Mouse (Mus musculus): ENCODE results near the gene Tmem200c.
A peak's percentile ranks its signal among the peaks of the same experiment; 100 is the strongest.

Gene Tmem200c

GRCm38 (mm10) chr17:68826323-68826722 lies at the start of gene Tmem200c:
Gene Tmem200c, plus strand, starts transcription at chr17:68826623.
- no peak for DNase-seq (ENCODE audit: low spot score in 2 of 2)

GRCm38 (mm10) chr17:68793741-68794140 lies 32.7 kb upstream of the Tmem200c start:
- no peak for DNase-seq (ENCODE audit: low spot score in 2 of 2)

GRCm38 (mm10) chr17:68836655-68837012 lies 10.2 kb downstream of the Tmem200c start:
- no peak for DNase-seq (ENCODE audit: low spot score in 2 of 2)

GRCm38 (mm10) chr17:68837013-68837858 lies 10.8 kb downstream of the Tmem200c start:
- DNase-seq (ENCODE audit: low spot score in 2 of 2): no peak

- DNase-seq (ENCODE audit: low spot score in 2 of 2): no peak
Measured at GRCm38 (mm10) chr17:68837859-68838194, 11.4 kb downstream of the Tmem200c start.

GRCm38 (mm10) chr17:68839888-68840571 lies 13.6 kb downstream of the Tmem200c start:
- DNase-seq (ENCODE audit: low spot score in 2 of 2): no peak

GRCm38 (mm10) chr17:68840572-68840939 lies 14.1 kb downstream of the Tmem200c start:
- no peak for DNase-seq (ENCODE audit: low spot score in 2 of 2)

- DNase-seq (ENCODE audit: low spot score in 2 of 2): peak; percentile 41 to 70
Measured at GRCm38 (mm10) chr17:68841097-68841891, 14.9 kb downstream of the Tmem200c start.

GRCm38 (mm10) chr17:68841892-68842252 lies 15.4 kb downstream of the Tmem200c start:
- DNase-seq (ENCODE audit: low spot score in 2 of 2): no peak

GRCm38 (mm10) chr17:68845931-68846330 lies 19.5 kb downstream of the Tmem200c start:
- no peak for DNase-seq (ENCODE audit: low spot score in 2 of 2)

- DNase-seq (ENCODE audit: low spot score in 2 of 2): no peak
Measured at GRCm38 (mm10) chr17:68848739-68849138, 22.3 kb downstream of the Tmem200c start.

GRCm38 (mm10) chr17:68852171-68852966 lies 25.9 kb downstream of the Tmem200c start:
- DNase-seq (ENCODE audit: low spot score in 2 of 2): no peak

- no peak for DNase-seq (ENCODE audit: low spot score in 2 of 2)
Measured at GRCm38 (mm10) chr17:68864175-68864574, 37.8 kb downstream of the Tmem200c start.

GRCm38 (mm10) chr17:68868439-68868838 lies 42.0 kb downstream of the Tmem200c start:
- DNase-seq (ENCODE audit: low spot score in 2 of 2): no peak

GRCm38 (mm10) chr17:68874021-68874420 lies 47.6 kb downstream of the Tmem200c start:
- DNase-seq (ENCODE audit: low spot score in 2 of 2): no peak

GRCm38 (mm10) chr17:68875251-68875650 lies 48.8 kb downstream of the Tmem200c start:
- no peak for DNase-seq (ENCODE audit: low spot score in 2 of 2)

- DNase-seq (ENCODE audit: low spot score in 2 of 2): no peak
Measured at GRCm38 (mm10) chr17:68875917-68876495, 49.6 kb downstream of the Tmem200c start.

- DNase-seq (ENCODE audit: low spot score in 2 of 2): no peak
Measured at GRCm38 (mm10) chr17:68881725-68882524, 55.5 kb downstream of the Tmem200c start.

GRCm38 (mm10) chr17:68883474-68884083 lies 57.2 kb downstream of the Tmem200c start:
- DNase-seq (ENCODE audit: low spot score in 2 of 2): no peak

GRCm38 (mm10) chr17:68890672-68891071 lies 64.2 kb downstream of the Tmem200c start:
- no peak for DNase-seq (ENCODE audit: low spot score in 2 of 2)

All from urinary bladder, postnatal 4 days (tissue).